Mouse (Mus musculus): Measurements from ENCODE around the gene Plpp7. TPM values are rescaled to one million over a fixed set of nuclear protein-coding genes. Genes with fewer than 3 reads are reported as not detected.

The Plpp7 gene
- total RNA-seq, 2 experiments from 2014 or later: 109 to 120 TPM

DNA sequence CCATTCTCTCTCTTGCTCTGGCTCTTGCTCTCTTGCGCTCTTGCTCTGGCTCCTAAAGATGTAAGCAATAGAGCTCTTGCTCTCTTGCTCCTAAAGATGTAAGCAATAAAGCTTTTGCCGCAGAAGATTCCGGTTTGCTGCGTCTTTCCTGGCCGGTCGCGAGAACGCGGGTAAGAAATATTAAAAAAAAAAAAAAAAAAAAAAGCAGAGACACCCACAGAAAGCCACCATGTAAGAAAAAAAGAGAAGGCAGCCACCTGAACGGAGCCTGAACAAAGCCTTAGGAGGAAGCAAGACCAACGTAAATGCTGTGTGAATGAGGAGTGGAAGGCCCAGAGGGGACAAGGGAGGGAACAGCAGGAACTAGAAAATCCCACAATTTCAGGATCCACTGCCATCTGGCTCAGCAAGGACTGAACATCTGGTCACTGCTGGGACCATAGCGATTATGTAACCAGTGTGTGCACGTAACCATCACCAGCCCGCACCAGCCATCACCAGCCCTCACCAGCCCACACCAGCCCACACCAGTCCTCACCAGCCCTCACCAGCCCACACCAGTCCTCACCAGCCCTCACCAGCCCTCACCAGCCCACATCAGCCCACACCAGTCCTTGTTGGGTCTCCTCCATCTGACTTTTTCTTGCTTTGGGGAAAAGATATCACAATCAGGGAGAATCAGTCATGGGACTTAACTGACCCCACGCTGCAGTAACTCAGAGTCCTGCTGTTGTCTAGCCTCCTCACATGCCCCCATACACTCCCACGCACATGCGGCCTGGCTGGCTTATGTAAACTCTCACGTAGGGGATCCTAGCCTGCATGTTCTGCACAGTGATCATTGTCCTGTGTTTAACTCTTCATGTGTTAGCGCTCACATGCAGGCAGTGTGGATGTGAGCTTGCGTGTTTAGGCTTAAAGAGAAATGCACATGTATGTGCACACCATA is 24.7 kb downstream of the Plpp7 start:
- intact Hi-C loops (cut with DNase I): no loop called here
- peak; percentile 63 for DNase-seq
- TF ChIP-seq CTCF (IDR thresholded peaks at IDR 0.05): no peak
- Histone ChIP-seq H3K27ac (peak overlapping the region; percentile 56; the same call in 1 of the 2 replicates), H3K4me3 (no peak overlapping the region)

DNA sequence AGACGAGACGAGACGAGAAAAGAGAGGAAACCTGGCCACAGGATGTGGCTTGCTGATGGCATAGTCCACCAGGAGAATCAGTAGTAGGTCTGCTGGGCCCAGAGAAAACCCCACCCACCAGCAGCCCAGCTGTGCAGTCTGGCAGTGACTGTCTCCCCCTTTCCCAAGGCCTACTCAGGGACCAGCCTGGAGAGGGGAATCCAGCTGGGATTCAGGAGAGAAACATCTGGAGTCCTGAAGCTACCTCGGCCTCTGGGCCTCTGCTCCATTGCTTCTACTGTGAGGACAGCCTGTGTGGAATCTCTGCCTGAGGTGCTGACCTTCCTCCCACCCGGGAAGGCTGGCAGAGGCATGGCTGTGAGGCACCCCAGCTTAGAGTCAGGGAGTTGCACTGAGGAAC is 25.8 kb downstream of the Plpp7 start:
- H3K27ac ChIP-seq: peak overlapping the region; percentile 50
- no peak for TF ChIP-seq CTCF (IDR thresholded peaks at IDR 0.05)
- H3K4me3 ChIP-seq: no peak overlapping the region
- DNase-seq: peak; percentile 62
- intact Hi-C loops (cut with DNase I): no loop called here

DNA sequence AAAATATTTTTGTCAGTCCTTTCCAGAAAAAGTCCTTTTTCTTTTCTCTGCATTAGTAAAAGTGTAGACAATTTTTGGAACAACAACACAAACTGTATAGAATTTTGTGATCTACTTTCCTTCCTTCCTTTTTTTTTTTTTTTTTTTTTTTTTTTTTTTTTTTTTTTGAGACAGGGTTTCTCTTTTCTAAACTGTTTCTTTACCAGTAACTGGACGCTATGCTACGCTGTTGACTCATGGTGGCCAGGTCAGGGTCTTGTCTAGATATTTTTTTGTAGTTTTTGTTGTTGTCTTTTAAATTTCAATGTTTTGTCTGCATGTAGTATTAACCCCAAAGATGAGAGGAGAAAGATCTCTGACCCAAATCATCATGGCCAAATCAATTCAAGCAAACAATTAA is 26.5 kb downstream of the Plpp7 start:
- peak; percentile 3 for DNase-seq
- no peak for TF ChIP-seq CTCF (IDR thresholded peaks at IDR 0.05)
- peak overlapping the region; percentile 50 for H3K27ac ChIP-seq
- no peak overlapping the region for H3K4me3 ChIP-seq
- intact Hi-C loops (cut with DNase I): no loop called here

DNA sequence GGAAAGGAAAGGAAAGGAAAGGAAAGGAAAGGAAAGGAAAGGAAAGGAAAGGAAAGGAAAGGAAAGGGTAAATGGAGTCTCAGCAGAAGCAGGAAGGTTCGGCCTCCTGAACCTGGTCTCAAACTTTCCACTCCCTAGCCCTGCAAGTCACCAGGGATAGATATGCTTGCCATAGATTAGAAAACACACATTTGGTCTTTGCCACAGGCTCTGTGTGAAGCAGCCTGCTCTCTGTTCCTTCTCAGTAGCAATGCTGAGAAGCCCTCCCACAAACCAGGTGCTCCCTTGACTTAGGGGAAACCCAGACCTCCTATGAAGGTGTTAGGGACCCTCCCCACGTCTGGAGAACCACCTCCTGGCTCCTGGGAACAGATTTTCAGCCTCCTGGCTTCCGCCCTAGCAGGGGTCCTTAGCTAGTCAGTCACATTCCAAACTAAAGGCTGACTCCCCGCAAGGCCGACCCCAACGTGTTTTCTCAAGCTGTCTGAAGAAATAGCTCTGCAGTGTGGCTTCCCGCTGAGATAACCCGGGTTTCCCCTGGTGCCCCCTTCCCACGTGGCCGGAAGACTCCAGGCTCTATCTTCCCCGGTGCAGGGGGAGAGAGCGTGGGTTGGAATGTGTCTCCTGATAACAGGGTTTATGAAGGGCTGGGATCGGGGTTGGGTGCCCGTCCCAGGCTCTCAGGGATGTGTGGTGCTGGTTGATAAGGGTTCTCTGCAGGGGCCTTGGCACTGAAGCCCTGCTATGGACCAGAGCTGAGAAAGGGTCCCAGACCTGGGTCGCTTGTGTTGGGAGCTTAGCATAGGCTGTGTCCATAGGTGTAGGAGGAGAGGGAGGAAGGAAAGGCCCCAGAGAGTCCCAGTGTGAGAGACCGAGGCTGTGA is 32.6 kb downstream of the Plpp7 start:
- intact Hi-C loops (cut with DNase I): no loop called here
- TF ChIP-seq CTCF (IDR thresholded peaks at IDR 0.05): no peak
- H3K27ac ChIP-seq: no peak overlapping the region; the same call in 1 of the 2 replicates
- H3K4me3 ChIP-seq: no peak overlapping the region
- no peak for DNase-seq

DNA sequence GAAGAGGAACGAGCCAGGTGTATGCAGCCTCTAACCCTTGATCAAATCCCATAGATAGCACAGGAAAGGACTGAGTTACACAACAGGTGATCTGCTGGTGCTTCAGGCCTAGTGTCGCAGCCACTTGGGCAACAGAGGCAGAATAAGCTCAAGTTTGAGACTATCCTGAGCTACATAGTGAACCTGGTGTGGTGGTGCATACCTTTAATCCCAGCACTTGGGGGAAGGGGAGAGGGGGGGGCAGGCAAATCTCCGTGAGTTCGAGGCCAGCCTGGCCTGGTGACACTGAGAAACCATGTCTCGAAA is 33.2 kb downstream of the Plpp7 start:
- intact Hi-C loops (cut with DNase I): no loop called here
- DNase-seq: no peak
- Histone ChIP-seq H3K27ac (peak overlapping the region; percentile 90; the same call in 1 of the 2 replicates), H3K4me3 (no peak overlapping the region)
- no peak for TF ChIP-seq CTCF (IDR thresholded peaks at IDR 0.05)

DNA sequence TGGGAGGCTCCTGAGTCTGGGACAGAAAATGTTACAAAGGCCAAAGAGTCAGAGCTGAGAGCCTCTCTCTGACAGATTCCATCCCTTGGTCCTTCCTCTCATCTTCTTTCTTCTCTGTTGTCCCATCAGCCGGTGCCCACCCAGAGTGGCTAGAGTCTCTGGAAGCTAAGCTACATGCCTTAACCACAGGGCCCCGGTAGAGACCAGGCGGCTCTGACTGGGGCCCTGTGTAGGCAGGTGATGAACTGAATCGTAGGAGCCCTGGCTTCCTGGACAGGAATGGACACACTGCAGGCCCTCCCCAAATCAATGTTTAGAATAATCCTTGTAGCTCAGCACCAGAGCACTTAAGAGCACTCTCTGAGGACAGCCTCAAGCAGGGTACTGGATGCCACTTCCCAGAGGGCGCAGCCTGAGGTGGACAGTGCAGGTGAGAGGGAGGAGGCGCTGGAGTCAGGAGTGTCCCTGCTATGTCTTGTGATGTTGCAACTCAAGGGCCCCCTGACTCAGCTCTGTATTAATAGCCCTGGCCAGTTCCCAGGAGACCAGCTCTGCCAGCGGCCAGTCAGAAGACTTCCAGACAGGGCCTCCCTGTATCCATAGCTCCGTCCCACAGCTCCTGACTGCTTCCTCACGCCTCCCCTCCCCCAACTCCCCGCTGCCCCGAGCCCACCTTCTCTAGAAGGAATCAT is 34.2 kb downstream of the Plpp7 start:
- Histone ChIP-seq H3K27ac (peak overlapping the region; percentile 90), H3K4me3 (no peak overlapping the region)
- no peak for TF ChIP-seq CTCF (IDR thresholded peaks at IDR 0.05)
- intact Hi-C loops (cut with DNase I): loop anchor here (2.0 to 5.0 kb wide), 4 partner anchors 33 to 157 kb away; partner anchors contain the start of gene Nup214
- DNase-seq: peak; percentile 91

DNA sequence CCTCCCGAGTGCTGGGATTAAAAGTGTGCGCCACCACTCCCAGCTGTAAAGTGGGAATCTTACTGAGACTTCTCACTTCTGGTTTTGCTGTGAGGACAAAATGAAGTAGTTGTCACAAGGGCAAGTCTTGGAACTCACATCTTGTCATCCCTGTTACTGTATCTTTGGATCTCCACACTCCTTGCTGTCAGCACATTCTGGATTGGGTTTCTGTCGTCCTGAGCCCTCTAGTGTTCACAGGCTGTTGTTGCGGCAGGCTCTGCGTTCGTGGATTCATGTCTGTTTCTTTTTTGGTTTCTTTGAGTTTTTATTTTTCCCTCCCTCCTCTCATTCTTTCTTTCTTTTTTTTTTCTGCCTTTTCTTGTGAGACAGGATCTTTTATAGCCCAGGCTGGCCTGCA is 35.1 kb downstream of the Plpp7 start:
- intact Hi-C loops (cut with DNase I): loop anchor here (2.0 to 5.0 kb wide), 4 partner anchors 34 to 158 kb away; partner anchors contain the start of gene Nup214
- Histone ChIP-seq H3K27ac (peak overlapping the region; percentile 90), H3K4me3 (no peak overlapping the region)
- DNase-seq: peak; percentile 79
- peak; percentile 90 for TF ChIP-seq CTCF (IDR thresholded peaks at IDR 0.05)

DNA sequence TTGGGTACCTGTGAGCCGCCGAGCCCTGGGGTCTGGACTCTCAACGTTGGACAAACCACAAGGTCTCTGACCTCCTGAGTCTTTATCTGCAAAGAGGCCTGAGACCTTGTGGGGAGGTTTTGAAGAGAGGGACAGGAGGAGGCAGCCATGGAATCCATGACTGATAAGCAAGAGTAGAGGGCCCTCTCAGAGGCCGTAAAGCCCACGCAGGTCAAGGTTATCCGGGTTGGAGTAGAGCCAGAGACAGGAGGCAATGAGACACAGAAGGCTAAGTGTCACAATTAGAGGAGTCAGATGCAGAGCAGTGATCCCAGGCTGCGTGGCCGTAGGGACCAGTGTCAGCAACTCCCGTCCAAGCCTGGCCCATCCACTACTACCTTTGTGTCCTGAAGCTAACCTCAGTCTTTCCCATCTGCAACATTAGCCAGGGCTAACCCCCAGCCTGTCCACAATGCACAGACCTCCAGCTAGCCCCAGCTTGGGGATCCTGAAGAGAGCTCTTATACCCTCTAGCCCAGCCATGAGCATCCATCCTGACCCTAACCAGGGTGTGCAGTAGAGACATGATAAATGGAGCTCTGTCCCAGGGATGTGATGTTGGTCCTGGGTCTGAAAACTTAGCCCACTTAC is 36.0 kb downstream of the Plpp7 start:
- intact Hi-C loops (cut with DNase I): loop anchor here (2.0 to 5.0 kb wide), 4 partner anchors 35 to 159 kb away; partner anchors contain the start of gene Nup214
- Histone ChIP-seq H3K4me3 (no peak overlapping the region), H3K27ac (peak overlapping the region; percentile 90)
- DNase-seq: no peak
- TF ChIP-seq CTCF (IDR thresholded peaks at IDR 0.05): no peak

DNA sequence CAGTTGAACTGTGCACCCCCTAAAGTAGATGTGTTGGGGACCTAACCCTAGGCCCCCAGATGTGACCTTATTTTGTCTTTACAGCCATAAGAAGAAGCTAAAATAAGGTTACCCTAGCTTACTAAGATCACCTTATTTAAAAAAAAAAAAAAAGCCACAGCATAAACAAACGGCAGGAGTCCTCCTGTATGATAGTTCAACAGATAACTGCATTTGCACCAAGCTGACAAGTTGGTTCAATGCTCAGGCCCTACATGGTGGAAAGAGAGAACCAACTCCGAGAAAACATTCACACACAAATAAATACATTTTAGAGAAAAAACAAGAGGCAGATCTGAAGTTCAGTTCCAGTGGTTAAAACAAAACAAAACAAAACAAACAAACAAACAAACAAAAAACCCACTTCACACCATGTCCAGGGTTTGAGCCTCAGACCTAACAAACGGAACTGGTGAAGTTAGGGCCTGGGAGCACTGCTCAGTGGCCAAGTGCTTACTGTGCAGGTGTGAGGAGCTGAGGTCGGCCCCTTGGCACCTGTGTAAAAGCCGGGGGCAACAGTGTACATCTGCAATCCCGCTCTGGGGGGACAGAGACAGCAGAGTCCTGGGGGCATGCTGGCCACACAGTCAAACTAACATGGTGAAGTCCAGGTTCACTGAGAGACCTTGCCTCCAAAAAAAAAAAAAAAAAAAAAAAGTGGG is 36.7 kb downstream of the Plpp7 start:
- no peak for DNase-seq
- no peak for TF ChIP-seq CTCF (IDR thresholded peaks at IDR 0.05)
- no peak overlapping the region for H3K4me3 ChIP-seq
- intact Hi-C loops (cut with DNase I): loop anchor here (2.0 to 5.0 kb wide), 4 partner anchors 35 to 160 kb away; partner anchors contain the start of gene Nup214
- H3K27ac ChIP-seq: peak overlapping the region; percentile 90

DNA sequence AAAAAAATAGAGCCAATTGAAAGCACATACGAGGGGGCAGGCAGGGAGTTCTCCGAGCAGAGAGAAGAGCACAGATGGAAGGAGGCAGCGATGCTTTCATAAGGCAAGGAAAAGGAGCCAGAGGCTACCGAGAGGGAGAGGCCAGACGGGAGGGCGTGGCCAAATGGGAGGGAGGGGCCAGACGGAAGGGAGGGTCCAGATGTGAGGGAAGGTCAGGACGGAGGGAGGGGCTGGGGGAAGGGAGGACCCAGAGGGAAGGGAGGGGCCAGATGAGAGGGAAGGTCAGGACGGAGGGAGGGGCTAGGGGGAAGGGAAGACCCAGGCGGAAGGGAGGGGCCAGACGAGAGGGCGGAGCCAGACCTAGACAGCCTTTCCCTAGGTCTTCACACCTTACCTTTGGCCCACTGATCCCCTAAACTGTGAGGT is 37.3 kb downstream of the Plpp7 start:
- no peak overlapping the region for H3K4me3 ChIP-seq
- peak; percentile 90 for DNase-seq
- intact Hi-C loops (cut with DNase I): loop anchor here (5.0 kb wide), 2 partner anchors 85 to 160 kb away; partner anchors contain the start of gene Nup214
- H3K27ac ChIP-seq: peak overlapping the region; percentile 90
- no peak for TF ChIP-seq CTCF (IDR thresholded peaks at IDR 0.05)

DNA sequence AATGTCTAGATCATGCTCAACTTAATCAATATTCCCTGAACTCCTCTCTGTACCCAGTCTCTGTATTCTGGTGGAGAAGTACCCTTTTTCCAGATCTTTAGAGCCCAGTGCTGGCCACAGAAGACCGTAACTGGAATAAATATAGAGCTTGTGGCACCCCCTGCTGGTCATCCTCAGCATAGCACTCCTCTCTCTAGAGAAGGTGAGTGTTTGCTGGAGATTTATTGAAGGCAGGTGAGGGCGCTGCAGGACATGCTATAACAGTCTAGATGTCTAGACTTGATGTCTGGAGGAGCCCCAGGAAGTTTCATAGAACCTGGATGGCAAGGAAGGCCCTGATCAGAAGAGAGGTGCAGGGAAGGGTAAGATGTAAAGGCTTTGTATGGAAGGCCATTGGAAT is 38.7 kb downstream of the Plpp7 start:
- peak; percentile 99 for TF ChIP-seq CTCF (IDR thresholded peaks at IDR 0.05)
- intact Hi-C loops (cut with DNase I): loop anchor here (1.0 to 5.0 kb wide), 4 partner anchors 58 to 217 kb away; partner anchors contain the start of gene Nup214

More for the DNA sequence above, 38.7 kb downstream of the Plpp7 start:
- peak overlapping the region; percentile 6; the same call in 1 of the 2 replicates for H3K27ac ChIP-seq
- H3K4me3 ChIP-seq: no peak overlapping the region
- peak; percentile 89 for DNase-seq

All from gastrocnemius, adult 2 months (tissue).